In genomic region chr16:17249135-17249534, GRCm38 (mm10) we compare ENCODE assay signal across 13 mouse cellular contexts. TPM values are rescaled to one million over a fixed set of nuclear protein-coding genes. Genes with fewer than 3 reads are reported as not detected.
A peak's percentile ranks its signal among the peaks of the same experiment; 100 is the strongest.
DNase-seq lines count a peak whose midpoint lies in the region; ATAC-seq and TF ChIP-seq lines count a peak whose summit lies in the region.
"Had no signal": no experiment of that assay in that cellular context is flagged by ENCODE, and none has a peak within 500 bp of the region (broad histone marks: within the 10 kb centered on the region; RNA-seq: fewer than 3 reads in every experiment).

No protein-coding gene starts in this region.

- no peak overlapping the region for H3K4me3 ChIP-seq in ES-E14 (ENCODE audit: insufficient read depth in 1 of 2, low read depth in 1 of 2, low read length in 2 of 2, poor library complexity in 1 of 2, severe bottlenecking in 1 of 2)
- H3K4me3 ChIP-seq in liver, embryonic 15.5 days (replicated peaks): no peak overlapping the region
- H3K4me3 ChIP-seq: hindbrain, embryonic 15.5 days; left cerebral cortex, adult 2 months had no signal

- peaks cover 44 to 62% of the 10 kb centered on the region in 2 experiments for H3K4me1 ChIP-seq in ES-E14 (ENCODE audit: control insufficient read depth in 2 of 2, insufficient read depth in 2 of 2, low read length in 2 of 2, poor library complexity in 1 of 2)
- H3K4me1 ChIP-seq in liver, embryonic 15.5 days (replicated peaks): peaks cover 83% of the 10 kb centered on the region

- no peaks in the 10 kb centered on the region for H3K9me3 ChIP-seq in ES-E14 (ENCODE audit: control insufficient read depth, insufficient read depth, low read depth, low read length)
- H3K9me3 ChIP-seq in liver, embryonic 15.5 days (replicated peaks): no peaks in the 10 kb centered on the region
- H3K9me3 ChIP-seq: hindbrain, embryonic 15.5 days had no signal

- ATAC-seq in liver, embryonic 15.5 days (ENCODE audit: insufficient read depth): peak; percentile 63

- peak overlapping the region; percentile 37 for H3K4me2 ChIP-seq in liver, embryonic 15.5 days
- H3K4me2 ChIP-seq: hindbrain, embryonic 15.5 days had no signal

- 0 out of 2 replicates have a peak overlapping the region, but pooled peaks have one; percentile 48 for H3K27ac ChIP-seq in ES-E14 (ENCODE audit: insufficient read depth, low read depth, low read length, poor library complexity, severe bottlenecking)
- H3K27ac ChIP-seq in liver, embryonic 15.5 days (replicated peaks): peak overlapping the region; percentile 48
- H3K27ac ChIP-seq: hindbrain, embryonic 15.5 days; left cerebral cortex, adult 2 months had no signal

- H3K36me3 ChIP-seq in ES-E14 (ENCODE audit: control insufficient read depth, insufficient read depth, low read length, poor library complexity, severe bottlenecking): no peaks in the 10 kb centered on the region
- H3K36me3 ChIP-seq in liver, embryonic 15.5 days (replicated peaks): no peaks in the 10 kb centered on the region
- H3K36me3 ChIP-seq: hindbrain, embryonic 15.5 days had no signal

- in situ Hi-C loops in ES-E14 (cut with MboI; ENCODE audit: low sequenced_read_pairs in 2 of 2, unreplicated experiment in 2 of 2): no loop called here

- H3K9ac ChIP-seq in ES-E14 (ENCODE audit: insufficient read depth, low read depth, low read length, poor library complexity, severe bottlenecking): no peak overlapping the region
- H3K9ac ChIP-seq in liver, embryonic 15.5 days: no peak overlapping the region
- H3K9ac ChIP-seq: hindbrain, embryonic 15.5 days had no signal

- WGBS in liver, embryonic 15.5 days (ENCODE audit: insufficient replicate concordance): 8% methylated on average over 6 of the region's 6 CpGs

- DNase-seq in A20 (ENCODE audit: low read depth, low spot score) (peak; percentile 32), ES-E14 (ENCODE audit: low read depth, low spot score) (no peak)
- DNase-seq in c-Kit-positive CD71-positive TER-119-positive erythroid progenitor cells, embryonic 14.5 days (ENCODE audit: low spot score): peak; percentile 66
- DNase-seq in testis, postnatal 14 days (ENCODE audit: low spot score): no peak
- DNase-seq in embryo, embryonic 10.5 days (ENCODE audit: low spot score): no peak
- DNase-seq in thymus, adult 18-20 months: no peak
- no peak for DNase-seq in spleen, adult 18-20 months
- DNase-seq: cerebellum, postnatal 10 days; heart, adult 11 months; kidney, postnatal 10 days had no signal

- no peaks in the 10 kb centered on the region for H3K27me3 ChIP-seq in liver, embryonic 15.5 days
- H3K27me3 ChIP-seq: hindbrain, embryonic 15.5 days had no signal

TF ChIP-seq in ES-E14, 5 proteins besides CTCF, POLR2A, EP300 and RAD21:
- TF ChIP-seq MAFK (IDR thresholded peaks at IDR 0.05; ENCODE audit: insufficient read depth, low read depth, low read length) (no peak), ZC3H11A (IDR thresholded peaks at IDR 0.05; ENCODE audit: borderline replicate concordance, low read depth, low read length) (no peak)
TF ChIP-seq in ES-E14: peak in this region for 0.

RNA-seq across cellular contexts. Expression of gene Hic2, which starts 15.8 kb away (rescaled TPM):
- total RNA-seq in ES-E14 (2012; rRNA removed): 35.0 and 35.9 TPM in 2 replicates
- polyA plus RNA-seq in liver, embryonic 15.5 days (2015; fragmentation: Nextera tagmentation; extraction: Ambion mirVana): 2.6 and 3.6 TPM in 2 replicates

RNA-seq across cellular contexts. Expression of gene Tmem191c, which starts 26.7 kb away (rescaled TPM):
- 45.1 and 68.6 TPM in 2 replicates for total RNA-seq in ES-E14 (2012; rRNA removed)
- polyA plus RNA-seq in liver, embryonic 15.5 days (2015; fragmentation: Nextera tagmentation; extraction: Ambion mirVana): 3.9 and 4.4 TPM in 2 replicates

RNA-seq across cellular contexts. Expression of gene Rimbp3, which starts 40.7 kb away (rescaled TPM):
- 2.6 and 2.9 TPM in 2 replicates for total RNA-seq in ES-E14 (2012; rRNA removed)
- 0.06 and 0.09 TPM in 2 replicates for polyA plus RNA-seq in liver, embryonic 15.5 days (2015; fragmentation: Nextera tagmentation; extraction: Ambion mirVana)

RNA-seq across cellular contexts. Expression of gene Ube2l3, which starts 46.7 kb away (rescaled TPM):
- total RNA-seq in ES-E14 (2012; rRNA removed): 77.6 and 109 TPM in 2 replicates
- polyA plus RNA-seq in liver, embryonic 15.5 days (2015; fragmentation: Nextera tagmentation; extraction: Ambion mirVana): 169 and 186 TPM in 2 replicates

Comparison
In these comparisons a context has a peak if more than half of its experiments do, and no peak if none do; other contexts are left out.
1. DNase-seq: peak in A20 (single experiment) and c-Kit-positive CD71-positive TER-119-positive erythroid progenitor cells, embryonic 14.5 days (single experiment); none in ES-E14 (single experiment), testis, postnatal 14 days (single experiment), embryo, embryonic 10.5 days (single experiment), thymus, adult 18-20 months (0 of 2) and spleen, adult 18-20 months (0 of 2).